Mouse (Mus musculus): ENCODE results near the gene Wwox. TPM values are rescaled to one million over a fixed set of nuclear protein-coding genes. Genes with fewer than 3 reads are reported as not detected.

Gene Wwox
- total and polyA plus RNA-seq, 3 experiments: 7.8 to 11.5 (median 9.1) TPM

- H3K79me2 ChIP-seq (replicated peaks; ENCODE audit: control insufficient read depth, extremely low read depth, insufficient read depth, poor library complexity, severe bottlenecking): no peaks in the 10 kb centered on the region
- TF ChIP-seq KAT2A (IDR thresholded peaks at IDR 0.05; ENCODE audit: insufficient replicate concordance, low read length) (no peak), RCOR1 (conservative IDR thresholded peaks at IDR 0.05; ENCODE audit: low read depth, low read length) (no peak), JUND (conservative IDR thresholded peaks at IDR 0.05; ENCODE audit: low read depth, low read length) (no peak), UBTF (IDR thresholded peaks at IDR 0.05; ENCODE audit: low read depth, low read length) (no peak), USF1 (IDR thresholded peaks at IDR 0.05; ENCODE audit: low read depth, low read length) (no peak), ZKSCAN1 (IDR thresholded peaks at IDR 0.05; ENCODE audit: borderline replicate concordance, low read depth, low read length) (no peak)
- dilution Hi-C loops (cut with MboI; ENCODE audit: extremely low pct_ligation_motif_present, extremely low pct_unique_long_range_greater_than_20kb, low sequenced_read_pairs) (no loop called here), in situ Hi-C loops (cut with MboI; ENCODE audit: low pct_ligation_motif_present, low pct_unique_long_range_greater_than_20kb, low sequenced_read_pairs) (no loop called here)
- no peaks in the 10 kb centered on the region for H3K27me3 ChIP-seq (replicated peaks)
- no peaks in the 10 kb centered on the region for H3K4me1 ChIP-seq (ENCODE audit: control insufficient read depth in 1 of 2, insufficient read depth in 2 of 2)
- H3K9ac ChIP-seq (ENCODE audit: insufficient read depth, low read depth): no peak overlapping the region
- H3K9me3 ChIP-seq (replicated peaks; ENCODE audit: low read length): no peaks in the 10 kb centered on the region
- no peak for DNase-seq (ENCODE audit: extremely low read depth)
- H3K4me2 ChIP-seq (ENCODE audit: insufficient read depth, low read depth, poor library complexity, severe bottlenecking): no peak overlapping the region
- no peak overlapping the region for H3K27ac ChIP-seq (ENCODE audit: insufficient read depth, low read depth)
- no peak overlapping the region for H3K4me3 ChIP-seq (replicated peaks in 1 of 3; ENCODE audit: low read depth in 2 of 3, low read length in 2 of 3, poor library complexity in 1 of 3)
- peaks cover 0 to 57% of the 10 kb centered on the region in 2 experiments for H3K36me3 ChIP-seq (replicated peaks in 1 of 2; ENCODE audit: control insufficient read depth in 1 of 2, insufficient read depth in 1 of 2, low read length in 1 of 2)
These were observed 37.5 kb downstream of the Wwox start for GRCm38 (mm10) chr8:114476919-114477318.

DNA sequence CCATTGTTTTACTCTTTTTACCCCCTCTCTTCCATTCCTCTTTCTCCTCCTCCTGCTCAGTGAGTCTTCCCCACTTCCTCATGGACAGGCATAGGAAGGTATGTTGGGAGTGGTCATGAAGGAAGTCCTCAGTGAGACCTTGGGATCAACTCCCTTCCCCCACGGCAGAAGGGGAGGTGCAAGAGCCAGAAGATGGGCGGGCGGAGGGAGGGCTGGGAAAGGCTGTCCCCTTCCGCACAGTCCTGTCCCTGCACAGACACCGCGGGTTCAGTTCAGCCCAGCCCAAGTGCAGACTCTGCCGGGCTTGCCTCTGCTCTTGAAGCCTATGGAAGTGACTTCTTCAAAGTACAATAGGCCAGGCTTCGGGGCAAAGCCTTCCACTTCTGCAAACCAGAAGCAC, 38.3 kb downstream of the Wwox start:
- in situ Hi-C loops (cut with MboI; ENCODE audit: low pct_ligation_motif_present, low pct_unique_long_range_greater_than_20kb, low sequenced_read_pairs): no loop called here
- dilution Hi-C loops (cut with MboI; ENCODE audit: extremely low pct_ligation_motif_present, extremely low pct_unique_long_range_greater_than_20kb, low sequenced_read_pairs): no loop called here
- H3K4me3 ChIP-seq (replicated peaks in 1 of 3; ENCODE audit: low read depth in 2 of 3, low read length in 2 of 3, poor library complexity in 1 of 3): no peak overlapping the region
- no peaks in the 10 kb centered on the region for H3K79me2 ChIP-seq (replicated peaks; ENCODE audit: control insufficient read depth, extremely low read depth, insufficient read depth, poor library complexity, severe bottlenecking)
- DNase-seq (ENCODE audit: extremely low read depth): no peak
- H3K4me2 ChIP-seq (ENCODE audit: insufficient read depth, low read depth, poor library complexity, severe bottlenecking): no peak overlapping the region
- H3K9ac ChIP-seq (ENCODE audit: insufficient read depth, low read depth): no peak overlapping the region
- no peaks in the 10 kb centered on the region for H3K9me3 ChIP-seq (replicated peaks; ENCODE audit: low read length)
- no peaks in the 10 kb centered on the region for H3K4me1 ChIP-seq (ENCODE audit: control insufficient read depth in 1 of 2, insufficient read depth in 2 of 2)
- H3K27me3 ChIP-seq (replicated peaks): no peaks in the 10 kb centered on the region
- no peak for TF ChIP-seq RAD21 (IDR thresholded peaks at IDR 0.05; ENCODE audit: low read depth, low read length)
- no peak for TF ChIP-seq USF2 (conservative IDR thresholded peaks at IDR 0.05; ENCODE audit: low read depth, low read length)
- no peak for TF ChIP-seq IRF4 (IDR thresholded peaks at IDR 0.05; ENCODE audit: low read depth, low read length)
- TF ChIP-seq TBP (conservative IDR thresholded peaks at IDR 0.05; ENCODE audit: low read depth, low read length): no peak
- H3K27ac ChIP-seq (ENCODE audit: insufficient read depth, low read depth): no peak overlapping the region
- peaks cover 0 to 59% of the 10 kb centered on the region in 2 experiments for H3K36me3 ChIP-seq (replicated peaks in 1 of 2; ENCODE audit: control insufficient read depth in 1 of 2, insufficient read depth in 1 of 2, low read length in 1 of 2)

DNA sequence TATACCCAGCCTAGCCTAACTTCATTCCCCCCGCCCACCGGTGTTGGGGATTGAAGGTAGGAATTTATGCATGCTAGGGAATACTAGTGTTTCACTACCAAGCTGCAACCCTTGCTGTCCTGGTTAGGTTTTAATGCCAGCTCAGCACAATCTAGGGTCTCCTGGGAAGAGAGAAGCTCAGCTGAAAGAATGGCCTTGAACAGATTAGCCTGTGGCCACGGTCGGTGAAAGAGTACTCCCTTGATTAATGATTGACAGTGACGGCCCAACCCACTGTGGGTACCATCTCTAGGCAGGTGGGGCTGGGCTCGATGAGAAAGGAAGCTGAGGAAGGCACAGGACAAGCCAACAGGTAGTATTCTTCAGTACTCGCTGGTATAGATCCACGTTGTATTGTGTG, 40.3 kb downstream of the Wwox start:
- Histone ChIP-seq H3K27ac (ENCODE audit: insufficient read depth, low read depth) (no peak overlapping the region), H3K36me3 (replicated peaks in 1 of 2; ENCODE audit: control insufficient read depth in 1 of 2, insufficient read depth in 1 of 2, low read length in 1 of 2) (peaks cover 0 to 52% of the 10 kb centered on the region in 2 experiments), H3K4me1 (ENCODE audit: control insufficient read depth in 1 of 2, insufficient read depth in 2 of 2) (no peaks in the 10 kb centered on the region), H3K4me2 (ENCODE audit: insufficient read depth, low read depth, poor library complexity, severe bottlenecking) (no peak overlapping the region), H3K27me3 (replicated peaks) (no peaks in the 10 kb centered on the region), H3K4me3 (replicated peaks in 1 of 3; ENCODE audit: low read depth in 2 of 3, low read length in 2 of 3, poor library complexity in 1 of 3) (no peak overlapping the region), H3K79me2 (replicated peaks; ENCODE audit: control insufficient read depth, extremely low read depth, insufficient read depth, poor library complexity, severe bottlenecking) (no peaks in the 10 kb centered on the region), H3K9ac (ENCODE audit: insufficient read depth, low read depth) (no peak overlapping the region), H3K9me3 (replicated peaks; ENCODE audit: low read length) (no peaks in the 10 kb centered on the region)
- TF ChIP-seq SMC3 (IDR thresholded peaks at IDR 0.05; ENCODE audit: low read depth, low read length) (no peak), GABPA (IDR thresholded peaks at IDR 0.05; ENCODE audit: insufficient replicate concordance, low read depth, low read length) (no peak), POLR2AphosphoS2 (IDR thresholded peaks at IDR 0.05; ENCODE audit: low read depth, low read length) (no peak), MAFK (IDR thresholded peaks at IDR 0.05; ENCODE audit: insufficient replicate concordance, low read length) (no peak), USF2 (conservative IDR thresholded peaks at IDR 0.05; ENCODE audit: low read depth, low read length) (no peak), PAX5 (IDR thresholded peaks at IDR 0.05; ENCODE audit: low read length) (no peak), TCF12 (IDR thresholded peaks at IDR 0.05; ENCODE audit: low read depth, low read length) (no peak), POLR2A (IDR thresholded peaks at IDR 0.05; ENCODE audit: low read depth, low read length) (no peak), EP300 (IDR thresholded peaks at IDR 0.05; ENCODE audit: low read length) (no peak), NRF1 (IDR thresholded peaks at IDR 0.05; ENCODE audit: low read depth, low read length) (no peak), KAT2A (IDR thresholded peaks at IDR 0.05; ENCODE audit: insufficient replicate concordance, low read length) (no peak), UBTF (IDR thresholded peaks at IDR 0.05; ENCODE audit: low read depth, low read length) (no peak), BHLHE40 (IDR thresholded peaks at IDR 0.05; ENCODE audit: low read depth, low read length) (no peak), ZKSCAN1 (IDR thresholded peaks at IDR 0.05; ENCODE audit: borderline replicate concordance, low read depth, low read length) (no peak), HCFC1 (IDR thresholded peaks at IDR 0.05; ENCODE audit: low read depth, low read length) (no peak), ETS1 (conservative IDR thresholded peaks at IDR 0.05; ENCODE audit: low read depth, low read length) (no peak), SIN3A (IDR thresholded peaks at IDR 0.05; ENCODE audit: low read length) (no peak), MEF2A (IDR thresholded peaks at IDR 0.05; ENCODE audit: borderline replicate concordance, low read depth, low read length) (no peak), RAD21 (IDR thresholded peaks at IDR 0.05; ENCODE audit: low read depth, low read length) (no peak)
- in situ Hi-C loops (cut with MboI; ENCODE audit: low pct_ligation_motif_present, low pct_unique_long_range_greater_than_20kb, low sequenced_read_pairs): no loop called here
- no peak for DNase-seq (ENCODE audit: extremely low read depth)
- dilution Hi-C loops (cut with MboI; ENCODE audit: extremely low pct_ligation_motif_present, extremely low pct_unique_long_range_greater_than_20kb, low sequenced_read_pairs): no loop called here
